Mouse (Mus musculus): ENCODE results near the gene Tmem72. TPM values are rescaled to one million over a fixed set of nuclear protein-coding genes. Genes with fewer than 3 reads are reported as not detected.

Gene Tmem72
- total RNA-seq, 2 experiments from 2014 or later: 1.0 to 1.2 TPM

- peak; percentile 83 to 85 for DNase-seq (ENCODE audit: low spot score in 2 of 2)
- intact Hi-C loops (cut with DNase I): loop anchor here (5.0 kb wide), 3 partner anchors 43 to 1173 kb away; no protein-coding TSS in a partner anchor
These were observed 62.8 kb downstream of the Tmem72 start for GRCm38 (mm10) chr6:116653684-116654454.

- no peak for DNase-seq (ENCODE audit: low spot score in 2 of 2)
- intact Hi-C loops (cut with DNase I): loop anchor here (5.0 kb wide), 3 partner anchors 44 to 1174 kb away; no protein-coding TSS in a partner anchor
These were observed 63.5 kb downstream of the Tmem72 start for GRCm38 (mm10) chr6:116653191-116653590.

GRCm38 (mm10) chr6:116651437-116652118 lies 65.1 kb downstream of the Tmem72 start:
- DNase-seq (ENCODE audit: low spot score in 2 of 2): no peak
- intact Hi-C loops (cut with DNase I): loop anchor here (5.0 kb wide), 3 partner anchors 46 to 1176 kb away; no protein-coding TSS in a partner anchor

- intact Hi-C loops (cut with DNase I): loop anchor here (5.0 kb wide), 3 partner anchors 47 to 1177 kb away; no protein-coding TSS in a partner anchor
- no peak for DNase-seq (ENCODE audit: low spot score in 2 of 2)
These were observed 66.3 kb downstream of the Tmem72 start, which contains the start of gene Depp1 for GRCm38 (mm10) chr6:116650406-116650805. Gene Depp1 (plus strand): TSS chr6:116650609.

- intact Hi-C loops (cut with DNase I): loop anchor here (5.0 kb wide), 3 partner anchors 47 to 1177 kb away; no protein-coding TSS in a partner anchor
- DNase-seq (ENCODE audit: low spot score in 2 of 2): no peak
These were observed 66.9 kb downstream of the Tmem72 start for GRCm38 (mm10) chr6:116649811-116650210.

- DNase-seq (ENCODE audit: low spot score in 2 of 2): no peak
- intact Hi-C loops (cut with DNase I): no loop called here
These were observed 69.0 kb downstream of the Tmem72 start for GRCm38 (mm10) chr6:116647763-116648162.

- intact Hi-C loops (cut with DNase I): no loop called here
- DNase-seq (ENCODE audit: low spot score in 2 of 2): no peak
These were observed 72.4 kb downstream of the Tmem72 start for GRCm38 (mm10) chr6:116644335-116644734.

- intact Hi-C loops (cut with DNase I): no loop called here
- no peak for DNase-seq (ENCODE audit: low spot score in 2 of 2)
These were observed 72.8 kb downstream of the Tmem72 start for GRCm38 (mm10) chr6:116643881-116644280.

- intact Hi-C loops (cut with DNase I): no loop called here
- DNase-seq (ENCODE audit: low spot score in 2 of 2): peak; percentile 61 to 68
These were observed 73.8 kb downstream of the Tmem72 start for GRCm38 (mm10) chr6:116642942-116643341.

GRCm38 (mm10) chr6:116639663-116640062 lies 77.0 kb downstream of the Tmem72 start:
- intact Hi-C loops (cut with DNase I): no loop called here
- no peak for DNase-seq (ENCODE audit: low spot score in 2 of 2)

GRCm38 (mm10) chr6:116638871-116639270 lies 77.8 kb downstream of the Tmem72 start:
- intact Hi-C loops (cut with DNase I): no loop called here
- DNase-seq (ENCODE audit: low spot score in 2 of 2): no peak

GRCm38 (mm10) chr6:116637496-116637895 lies 79.2 kb downstream of the Tmem72 start:
- DNase-seq (ENCODE audit: low spot score in 2 of 2): no peak
- intact Hi-C loops (cut with DNase I): no loop called here

GRCm38 (mm10) chr6:116636581-116637235 lies 80.0 kb downstream of the Tmem72 start:
- intact Hi-C loops (cut with DNase I): no loop called here
- DNase-seq (ENCODE audit: low spot score in 2 of 2): no peak

- DNase-seq (ENCODE audit: low spot score in 2 of 2): peak in 1 of 2 experiments; percentile 52
- intact Hi-C loops (cut with DNase I): no loop called here
These were observed 81.2 kb downstream of the Tmem72 start for GRCm38 (mm10) chr6:116635251-116636180.

GRCm38 (mm10) chr6:116633741-116634695 lies 82.7 kb downstream of the Tmem72 start:
- intact Hi-C loops (cut with DNase I): no loop called here
- no peak for DNase-seq (ENCODE audit: low spot score in 2 of 2)

- intact Hi-C loops (cut with DNase I): no loop called here
- peak; percentile 71 to 86 for DNase-seq (ENCODE audit: low spot score in 2 of 2)
These were observed 84.6 kb downstream of the Tmem72 start for GRCm38 (mm10) chr6:116632129-116632528.

- intact Hi-C loops (cut with DNase I): no loop called here
- DNase-seq (ENCODE audit: low spot score in 2 of 2): no peak
These were observed 86.9 kb downstream of the Tmem72 start for GRCm38 (mm10) chr6:116629766-116630165.

Measured in left cerebral cortex, postnatal 14 days (tissue).